Mouse (Mus musculus): ENCODE data around the gene Fam163b. TPM values are rescaled to one million over a fixed set of nuclear protein-coding genes. Genes with fewer than 3 reads are reported as not detected.

Fam163b gene
- 0.18 and 0.30 TPM in 2 replicates for polyA plus RNA-seq (2015; fragmentation: Nextera tagmentation; extraction: Ambion mirVana)

- Histone ChIP-seq H3K27ac (no peak within 1 kb of the TSS), H3K9me3 (replicated peaks) (no peaks in the 10 kb centered on the region), H3K4me1 (peaks cover 8% of the 10 kb centered on the region), H3K36me3 (no peaks in the 10 kb centered on the region), H3K9ac (no peak within 1 kb of the TSS), H3K27me3 (peaks cover 57% of the 10 kb centered on the region), H3K4me2 (peak within 1 kb of the TSS; percentile 87), H3K4me3 (replicated peaks) (peak within 1 kb of the TSS; percentile 44)
- WGBS: under 1% methylated on average over 59 of the region's 62 CpGs
- ATAC-seq (replicated peaks; ENCODE audit: low FRiP score): peak; percentile 75; the same call in 1 of the 2 replicates
Measured at GRCm38 (mm10) chr2:27141950-27142693, at the start of gene Fam163b. Gene Fam163b (minus strand): TSS chr2:27142491.

GRCm38 (mm10) chr2:27189994-27190393 lies 47.7 kb upstream of the Fam163b start:
- no peak for ATAC-seq (replicated peaks; ENCODE audit: low FRiP score)
- Histone ChIP-seq H3K27ac (no peak overlapping the region), H3K27me3 (no peaks in the 10 kb centered on the region), H3K36me3 (peaks cover 17% of the 10 kb centered on the region), H3K4me3 (replicated peaks) (no peak overlapping the region), H3K4me1 (no peaks in the 10 kb centered on the region), H3K9ac (no peak overlapping the region), H3K4me2 (no peak overlapping the region), H3K9me3 (replicated peaks) (no peaks in the 10 kb centered on the region)
- 41% methylated on average over 4 of the region's 4 CpGs for WGBS

DNA sequence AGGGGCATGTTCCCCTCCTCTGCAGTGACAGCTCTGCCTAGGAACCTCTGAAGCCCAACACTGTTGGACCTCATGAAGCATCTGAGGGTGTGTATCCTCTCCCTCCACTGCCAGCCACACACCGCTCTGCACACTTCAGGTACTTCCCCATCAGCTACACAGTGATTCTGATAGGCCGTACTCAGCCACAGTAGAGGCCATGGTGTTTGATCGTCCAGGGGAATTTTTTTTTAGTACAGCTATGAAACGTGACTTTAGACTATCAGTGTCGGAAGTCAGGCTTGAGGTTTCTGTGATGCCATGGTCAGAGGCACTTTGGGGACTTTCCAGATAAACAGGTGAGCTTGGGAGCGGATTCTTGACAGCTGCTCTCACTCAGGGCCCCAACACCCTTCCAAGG lies 45.2 kb upstream of the Fam163b start:
- no peaks in the 10 kb centered on the region for H3K27me3 ChIP-seq
- peaks cover 8% of the 10 kb centered on the region; the same call in 1 of the 2 replicates for H3K36me3 ChIP-seq
- no peak overlapping the region for H3K4me3 ChIP-seq (replicated peaks)
- WGBS: 74% methylated on average over 6 of the region's 6 CpGs
- H3K4me2 ChIP-seq: no peak overlapping the region
- H3K4me1 ChIP-seq: peaks cover 16% of the 10 kb centered on the region; the same call in 1 of the 2 replicates
- no peak overlapping the region for H3K9ac ChIP-seq
- no peaks in the 10 kb centered on the region for H3K9me3 ChIP-seq (replicated peaks)
- no peak overlapping the region for H3K27ac ChIP-seq
- no peak for ATAC-seq (replicated peaks; ENCODE audit: low FRiP score)

GRCm38 (mm10) chr2:27183734-27184133 lies 41.4 kb upstream of the Fam163b start:
- no peak overlapping the region for H3K9ac ChIP-seq
- WGBS: 27% methylated on average over 12 of the region's 12 CpGs
- H3K36me3 ChIP-seq: no peaks in the 10 kb centered on the region
- no peak; the same call in 1 of the 2 replicates for ATAC-seq (replicated peaks; ENCODE audit: low FRiP score)
- no peak overlapping the region for H3K27ac ChIP-seq
- H3K27me3 ChIP-seq: no peaks in the 10 kb centered on the region
- peaks cover 16% of the 10 kb centered on the region; the same call in 1 of the 2 replicates for H3K4me1 ChIP-seq
- no peak overlapping the region for H3K4me3 ChIP-seq (replicated peaks)
- H3K9me3 ChIP-seq (replicated peaks): no peaks in the 10 kb centered on the region
- H3K4me2 ChIP-seq: no peak overlapping the region

DNA sequence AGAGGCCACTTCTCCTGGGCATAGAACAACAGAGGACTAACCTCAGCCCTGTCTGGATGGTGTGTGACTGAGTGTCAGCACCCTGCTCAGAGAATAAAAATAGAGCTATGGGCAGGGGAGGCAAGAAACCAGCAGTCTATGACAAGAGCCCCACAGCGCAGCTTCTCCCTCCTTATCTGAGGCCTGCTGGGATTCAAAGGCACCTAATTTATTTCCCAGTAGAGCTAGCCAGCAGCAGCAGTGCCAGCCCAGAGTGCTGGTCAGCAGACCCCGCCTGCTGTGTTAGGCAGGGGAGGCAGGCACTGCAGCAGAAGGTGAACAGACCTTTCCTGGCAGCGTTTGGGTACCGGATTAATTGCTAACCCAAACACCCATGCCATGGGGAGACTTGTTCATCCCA lies 39.6 kb upstream of the Fam163b start:
- H3K36me3 ChIP-seq: no peaks in the 10 kb centered on the region
- ATAC-seq (replicated peaks; ENCODE audit: low FRiP score): no peak
- 63% methylated on average over 4 of the region's 4 CpGs for WGBS

GRCm38 (mm10) chr2:27179101-27179500 lies 36.8 kb upstream of the Fam163b start:
- Histone ChIP-seq H3K27me3 (no peaks in the 10 kb centered on the region), H3K9ac (no peak overlapping the region), H3K4me2 (no peak overlapping the region), H3K36me3 (no peaks in the 10 kb centered on the region), H3K9me3 (replicated peaks) (no peaks in the 10 kb centered on the region), H3K4me1 (peaks cover 18% of the 10 kb centered on the region; the same call in 1 of the 2 replicates), H3K4me3 (replicated peaks) (no peak overlapping the region), H3K27ac (no peak overlapping the region)
- 78% methylated on average over 8 of the region's 8 CpGs for WGBS
- no peak for ATAC-seq (replicated peaks; ENCODE audit: low FRiP score)

More for the DNA sequence above, 39.6 kb upstream of the Fam163b start:
- H3K27ac ChIP-seq: no peak overlapping the region
- H3K4me1 ChIP-seq: peaks cover 16% of the 10 kb centered on the region; the same call in 1 of the 2 replicates
- H3K4me3 ChIP-seq (replicated peaks): no peak overlapping the region
- H3K9me3 ChIP-seq (replicated peaks): no peaks in the 10 kb centered on the region
- no peaks in the 10 kb centered on the region for H3K27me3 ChIP-seq
- no peak overlapping the region for H3K4me2 ChIP-seq
- H3K9ac ChIP-seq: no peak overlapping the region

GRCm38 (mm10) chr2:27175696-27176267 lies 33.5 kb upstream of the Fam163b start:
- Histone ChIP-seq H3K27ac (no peak overlapping the region), H3K9ac (no peak overlapping the region), H3K9me3 (replicated peaks) (no peaks in the 10 kb centered on the region), H3K4me2 (no peak overlapping the region), H3K4me3 (replicated peaks) (no peak overlapping the region), H3K36me3 (no peaks in the 10 kb centered on the region), H3K27me3 (no peaks in the 10 kb centered on the region), H3K4me1 (peaks cover 3% of the 10 kb centered on the region; the same call in 1 of the 2 replicates)
- ATAC-seq (replicated peaks; ENCODE audit: low FRiP score): no peak
- 76% methylated on average over 10 of the region's 10 CpGs for WGBS

GRCm38 (mm10) chr2:27174242-27174641 lies 32.0 kb upstream of the Fam163b start:
- 80% methylated on average over 2 of the region's 2 CpGs for WGBS

GRCm38 (mm10) chr2:27166999-27167398 lies 24.7 kb upstream of the Fam163b start:
- no peak overlapping the region for H3K4me3 ChIP-seq (replicated peaks)
- no peak for ATAC-seq (replicated peaks; ENCODE audit: low FRiP score)
- no peaks in the 10 kb centered on the region for H3K9me3 ChIP-seq (replicated peaks)
- H3K4me1 ChIP-seq: no peaks in the 10 kb centered on the region
- H3K4me2 ChIP-seq: no peak overlapping the region
- H3K27me3 ChIP-seq: no peaks in the 10 kb centered on the region
- 30% methylated on average over 2 of the region's 2 CpGs for WGBS
- no peak overlapping the region for H3K27ac ChIP-seq
- H3K9ac ChIP-seq: no peak overlapping the region
- no peaks in the 10 kb centered on the region for H3K36me3 ChIP-seq

More at GRCm38 (mm10) chr2:27174242-27174641, 32.0 kb upstream of the Fam163b start:
- Histone ChIP-seq H3K9ac (no peak overlapping the region), H3K9me3 (replicated peaks) (no peaks in the 10 kb centered on the region), H3K27me3 (no peaks in the 10 kb centered on the region), H3K4me1 (peaks cover 3% of the 10 kb centered on the region; the same call in 1 of the 2 replicates), H3K4me2 (no peak overlapping the region), H3K36me3 (no peaks in the 10 kb centered on the region), H3K27ac (no peak overlapping the region), H3K4me3 (replicated peaks) (no peak overlapping the region)
- no peak for ATAC-seq (replicated peaks; ENCODE audit: low FRiP score)

DNA sequence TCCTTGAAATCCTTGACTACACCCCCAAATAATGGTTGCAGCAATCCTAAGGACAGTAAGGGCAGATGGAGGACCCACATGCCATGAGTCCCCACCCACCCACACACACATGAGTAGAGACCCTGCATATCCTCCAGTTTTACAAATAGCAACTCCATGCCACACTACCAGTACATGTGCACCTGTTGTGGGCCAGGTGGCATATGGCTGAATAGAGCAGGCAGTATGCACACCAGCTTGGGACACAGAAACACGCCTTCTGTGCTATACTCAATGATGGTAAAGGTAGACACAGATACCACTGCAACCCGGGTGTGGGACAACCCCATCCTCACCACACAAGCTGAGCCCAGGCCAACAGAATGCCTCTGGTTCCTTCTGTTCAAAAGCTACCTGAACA lies 23.8 kb upstream of the Fam163b start:
- WGBS: 82% methylated on average over 2 of the region's 2 CpGs
- H3K4me3 ChIP-seq (replicated peaks): no peak overlapping the region
- no peaks in the 10 kb centered on the region for H3K4me1 ChIP-seq
- no peak for ATAC-seq (replicated peaks; ENCODE audit: low FRiP score)
- no peaks in the 10 kb centered on the region for H3K36me3 ChIP-seq
- H3K9ac ChIP-seq: no peak overlapping the region
- H3K27ac ChIP-seq: no peak overlapping the region
- H3K4me2 ChIP-seq: no peak overlapping the region
- H3K9me3 ChIP-seq (replicated peaks): no peaks in the 10 kb centered on the region
- no peaks in the 10 kb centered on the region for H3K27me3 ChIP-seq

DNA sequence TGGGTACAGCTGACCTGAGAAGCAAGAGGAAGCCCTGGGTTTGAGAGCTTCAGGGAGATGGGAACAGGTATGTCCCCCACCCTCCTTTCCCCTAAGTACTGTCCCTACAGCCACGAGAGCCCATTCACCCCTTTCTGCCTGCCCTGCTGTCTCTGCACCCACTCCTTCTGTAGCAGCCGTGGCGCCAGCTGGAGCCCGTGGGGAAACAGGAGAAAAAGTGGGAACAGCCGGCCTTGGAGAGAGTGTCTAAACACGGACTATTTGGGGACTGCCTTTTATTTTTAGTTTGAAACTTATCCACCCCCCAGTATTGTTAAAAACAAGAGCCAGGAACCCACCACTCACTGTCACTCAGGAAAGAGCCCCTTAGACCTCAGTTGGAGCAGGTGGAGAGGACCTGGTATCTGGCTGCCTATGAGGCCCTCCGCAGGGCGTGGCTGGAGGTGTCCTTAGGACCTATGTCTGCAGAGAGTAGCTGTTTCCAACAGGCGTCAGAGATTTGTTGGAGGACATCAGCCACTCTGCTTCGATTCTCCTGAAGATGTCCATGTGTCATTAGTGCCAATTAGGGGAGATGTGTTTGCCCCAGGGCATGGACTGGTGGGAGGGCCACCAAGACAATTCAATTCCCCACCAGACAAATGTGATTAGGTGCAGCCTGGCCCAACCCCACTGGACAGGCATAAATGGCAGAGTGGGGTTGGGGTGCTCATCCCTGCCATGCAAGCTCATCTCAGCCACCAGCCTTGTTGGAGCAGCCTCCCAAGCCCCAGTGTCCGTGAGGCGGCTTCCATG lies 22.7 kb upstream of the Fam163b start, which contains the start of gene Dbh:
Dbh (plus strand) TSS at position 438 of the 795 bp plus-strand sequence.
- Histone ChIP-seq H3K27ac (no peak within 1 kb of the TSS), H3K36me3 (no peaks in the 10 kb centered on the region), H3K9ac (no peak within 1 kb of the TSS), H3K27me3 (no peaks in the 10 kb centered on the region), H3K4me3 (replicated peaks) (no peak within 1 kb of the TSS), H3K4me1 (no peaks in the 10 kb centered on the region), H3K4me2 (no peak within 1 kb of the TSS), H3K9me3 (replicated peaks) (no peaks in the 10 kb centered on the region)
- WGBS: 74% methylated on average over 12 of the region's 12 CpGs
- no peak for ATAC-seq (replicated peaks; ENCODE audit: low FRiP score)

DNA sequence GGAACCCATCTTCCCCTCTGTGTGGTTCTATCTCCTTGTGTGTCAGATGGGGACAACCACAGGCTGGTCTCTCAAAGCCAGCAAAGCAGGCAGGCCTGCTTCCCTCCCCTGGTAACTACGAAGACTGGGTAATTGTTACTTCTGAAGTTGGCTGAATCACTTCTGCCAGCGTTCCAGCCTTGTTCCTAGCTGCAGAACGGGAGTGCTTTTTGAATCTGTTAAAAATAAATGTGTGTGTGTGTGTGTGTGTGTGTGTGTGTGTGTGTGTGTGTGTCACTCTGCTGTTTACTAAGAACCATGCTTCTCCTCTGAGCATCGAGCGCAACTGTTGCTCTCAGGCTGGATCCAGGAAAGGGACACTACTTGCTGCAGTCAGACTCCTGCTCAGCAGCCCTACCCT lies 21.6 kb upstream of the Fam163b start:
- no peak for ATAC-seq (replicated peaks; ENCODE audit: low FRiP score)
- 67% methylated on average over 5 of the region's 5 CpGs for WGBS
- H3K27ac ChIP-seq: no peak overlapping the region

More for the DNA sequence above, 21.6 kb upstream of the Fam163b start:
- no peak overlapping the region for H3K9ac ChIP-seq
- H3K4me1 ChIP-seq: no peaks in the 10 kb centered on the region
- no peak overlapping the region for H3K4me3 ChIP-seq (replicated peaks)
- no peaks in the 10 kb centered on the region for H3K9me3 ChIP-seq (replicated peaks)
- H3K4me2 ChIP-seq: no peak overlapping the region
- no peaks in the 10 kb centered on the region for H3K36me3 ChIP-seq
- H3K27me3 ChIP-seq: no peaks in the 10 kb centered on the region

Measured in kidney, embryonic 15.5 days (tissue).